Mouse (Mus musculus) induced T-regulatory cell, adult 2 months (primary cell): ENCODE measurements around the gene Rabif.
"Not testable (repeated sequence)": the region's sequence is repeated elsewhere in the genome, so short reads cannot be mapped to it uniquely, and the experiment has no call there.

ENCODE experiments used
- DNase-seq: peaks from one replicate; pipeline ENCODE4 v3.0.0-alpha.2; 2012; ENCODE audit warnings: low read depth

The Rabif gene

DNA sequence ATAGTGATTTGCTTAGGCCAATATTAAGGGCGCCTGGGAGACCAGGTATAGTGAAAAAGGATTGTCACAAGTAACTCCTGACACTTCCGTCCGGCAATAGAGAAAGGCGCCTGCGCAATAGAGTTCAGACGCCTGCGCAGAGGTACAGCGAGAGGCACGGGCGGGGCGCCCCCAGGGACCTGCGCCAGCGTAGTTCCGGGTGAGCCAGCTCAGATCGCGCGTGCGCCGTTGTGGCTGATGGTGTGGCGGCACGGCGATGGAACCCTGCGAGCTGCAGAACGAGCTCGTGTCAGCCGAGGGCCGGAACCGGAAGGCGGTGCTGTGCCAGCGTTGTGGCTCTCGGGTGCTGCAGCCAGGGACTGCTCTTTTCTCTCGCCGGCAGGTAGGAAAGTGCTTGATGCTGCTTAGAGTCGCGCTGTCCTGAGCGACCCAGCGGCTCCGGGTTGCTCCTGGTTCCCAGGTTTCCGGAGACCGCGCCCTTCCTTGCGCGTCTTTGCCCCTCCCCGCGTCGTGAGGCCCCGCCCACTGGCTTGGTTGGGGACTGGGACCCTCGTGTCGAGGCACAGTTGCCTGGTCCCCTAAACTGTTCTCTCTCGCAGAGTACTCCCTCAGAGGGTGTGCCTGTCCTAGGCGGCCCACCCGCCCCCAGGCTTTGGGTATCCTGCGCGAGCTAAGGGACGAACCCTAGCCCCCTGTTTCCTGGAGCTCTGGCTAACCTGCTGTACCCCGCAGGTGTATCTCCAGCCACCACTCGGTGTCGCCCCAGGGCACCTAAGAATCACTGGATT, at the start of gene Rabif:
Rabif (plus strand) TSS at position 221 of the 788 bp plus-strand sequence.
- peak; percentile 99 for DNase-seq

DNA sequence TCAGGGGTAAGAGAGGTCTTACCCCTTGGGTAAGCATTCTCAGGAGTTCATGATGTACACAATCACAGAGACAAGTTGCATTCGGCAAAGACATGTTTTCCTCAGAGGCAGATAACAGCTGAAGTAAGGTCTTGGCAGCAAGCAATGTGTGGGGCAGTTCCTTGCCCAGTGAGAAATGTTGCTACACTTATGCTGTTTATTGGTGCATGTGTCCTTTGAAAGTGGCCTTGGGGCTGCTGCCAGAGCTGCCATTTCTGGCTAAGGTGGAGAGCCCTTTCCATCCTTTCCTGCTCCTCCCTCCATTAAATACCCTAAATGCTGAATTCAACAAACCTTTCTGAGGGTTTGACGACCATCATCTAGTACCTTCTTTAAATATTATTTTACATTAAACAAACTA, 49.0 kb upstream of the Rabif start:
- DNase-seq = no peak

DNA sequence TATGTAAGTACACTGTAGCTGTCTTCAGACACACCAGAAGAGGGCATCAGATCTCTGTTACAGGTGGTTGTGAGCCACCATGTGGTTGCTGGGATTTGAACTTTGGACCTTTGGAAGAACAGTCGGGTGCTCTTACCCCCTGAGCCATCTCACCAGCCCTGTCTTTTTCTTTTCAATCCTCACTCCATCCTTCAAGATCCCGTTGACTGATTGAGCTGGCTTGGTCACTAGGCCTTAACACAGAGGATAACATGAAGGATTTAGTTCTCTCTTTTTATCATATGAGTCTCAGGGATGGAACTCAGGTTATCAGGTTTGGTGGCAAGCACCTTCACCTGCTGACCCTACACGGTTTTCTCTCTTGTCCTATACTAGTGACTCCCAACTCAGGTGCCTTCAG, 45.9 kb upstream of the Rabif start:
- not testable (repeated sequence) for DNase-seq

DNA sequence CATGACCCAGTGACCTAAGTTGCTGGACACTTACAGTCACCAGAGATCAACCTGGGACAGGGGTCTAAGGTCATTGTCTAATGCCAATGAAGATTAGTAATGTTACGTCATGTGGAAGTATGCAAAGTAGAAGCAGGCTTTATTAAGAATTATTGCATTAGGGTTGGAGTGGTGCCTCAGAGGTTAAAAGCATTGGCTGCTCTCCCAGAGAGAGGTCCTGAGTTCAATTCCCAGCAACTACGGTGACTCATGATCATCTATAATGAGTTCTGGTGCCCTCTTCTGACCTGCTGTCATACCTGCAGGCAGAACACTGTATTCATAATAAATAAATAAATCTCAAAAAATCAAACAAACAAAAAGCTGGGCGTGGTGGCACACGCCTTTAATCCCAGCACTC, 44.2 kb upstream of the Rabif start:
- no peak for DNase-seq

DNA sequence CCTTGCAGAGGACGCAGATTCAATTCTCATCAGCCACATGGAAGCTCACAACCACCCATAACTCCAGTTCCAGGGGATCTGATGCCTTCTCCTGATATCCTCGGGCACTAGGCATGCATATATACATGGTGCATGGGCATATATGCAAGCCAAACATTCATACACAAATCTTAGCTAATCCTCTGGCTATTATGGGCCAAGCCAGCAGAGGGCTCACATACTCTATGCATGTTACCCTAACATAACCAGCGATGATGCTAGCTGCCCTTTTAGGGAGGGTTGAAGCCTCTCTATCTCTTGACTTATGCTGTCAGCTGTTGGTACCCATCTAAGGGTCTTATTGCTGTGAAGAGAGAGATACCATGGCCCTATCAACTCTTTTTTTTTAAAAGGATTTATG, 43.5 kb upstream of the Rabif start:
- peak; percentile 69 for DNase-seq

DNA sequence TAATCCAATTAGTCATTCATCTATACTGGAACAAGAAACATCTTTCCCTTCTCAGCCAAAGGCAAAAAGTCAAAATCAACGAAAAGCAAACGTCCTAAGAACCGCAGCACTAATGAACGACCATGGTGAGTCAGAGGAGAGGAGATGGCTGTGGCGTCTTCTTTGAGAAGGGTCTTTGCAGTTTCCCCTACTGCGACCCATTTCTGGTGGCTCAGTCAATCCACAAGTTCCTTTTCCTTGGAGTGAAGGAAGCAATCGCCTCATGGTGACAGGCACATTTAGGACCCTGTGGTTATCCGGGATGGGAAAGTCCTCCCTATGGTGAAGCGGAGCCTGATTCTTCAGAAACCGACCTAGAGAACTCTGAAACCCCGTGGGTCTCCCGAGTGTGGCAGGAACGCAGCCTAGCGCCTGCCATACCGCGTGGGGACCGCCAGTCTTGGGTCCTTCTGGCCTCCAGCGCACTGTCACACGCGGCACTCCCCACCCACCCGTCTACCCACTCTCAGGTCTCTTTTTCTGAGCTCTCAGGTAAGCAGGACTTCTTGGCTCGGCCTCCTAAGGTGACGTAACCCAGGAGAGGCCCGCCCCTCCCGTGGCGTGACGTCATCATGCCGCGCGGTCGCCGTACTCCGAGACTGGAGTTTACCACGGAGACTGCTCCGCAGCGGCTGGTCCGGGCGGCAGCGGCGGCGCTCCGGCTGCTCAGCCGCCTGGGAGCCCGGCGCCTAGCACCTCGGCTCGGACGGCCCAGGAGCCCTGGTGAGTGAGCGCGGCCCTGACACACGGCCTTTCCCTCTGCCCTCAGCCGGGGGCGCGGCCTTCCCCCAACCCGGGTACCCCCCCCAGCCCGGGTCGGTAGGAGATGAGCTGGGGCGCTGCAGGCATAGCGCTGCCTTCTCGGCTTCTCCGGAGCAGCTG, 39.3 kb upstream of the Rabif start, which contains the start of gene Klhl12:
Klhl12 (plus strand) TSS at position 628 of the 921 bp plus-strand sequence.
- peak; percentile 95 for DNase-seq

DNA sequence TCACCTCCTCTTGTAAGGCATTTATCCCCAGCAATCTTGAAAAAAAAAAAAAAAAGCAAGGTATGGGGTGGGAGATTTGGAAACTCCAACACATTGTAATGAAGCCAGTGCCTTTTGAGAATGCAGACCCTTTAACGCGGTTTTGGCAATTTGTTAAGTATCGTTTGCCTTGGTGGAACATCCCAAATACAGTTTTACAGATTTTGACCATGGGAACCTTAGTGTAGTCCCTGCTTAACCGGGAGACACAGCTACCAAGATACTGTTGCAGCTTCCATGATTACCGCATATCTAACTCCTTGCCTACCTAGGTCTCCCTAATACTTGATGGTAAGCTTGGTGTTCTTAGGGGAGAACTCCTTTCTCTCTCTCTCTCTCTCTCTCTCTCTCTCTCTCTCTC, 38.4 kb upstream of the Rabif start:
- DNase-seq = peak; percentile 21

DNA sequence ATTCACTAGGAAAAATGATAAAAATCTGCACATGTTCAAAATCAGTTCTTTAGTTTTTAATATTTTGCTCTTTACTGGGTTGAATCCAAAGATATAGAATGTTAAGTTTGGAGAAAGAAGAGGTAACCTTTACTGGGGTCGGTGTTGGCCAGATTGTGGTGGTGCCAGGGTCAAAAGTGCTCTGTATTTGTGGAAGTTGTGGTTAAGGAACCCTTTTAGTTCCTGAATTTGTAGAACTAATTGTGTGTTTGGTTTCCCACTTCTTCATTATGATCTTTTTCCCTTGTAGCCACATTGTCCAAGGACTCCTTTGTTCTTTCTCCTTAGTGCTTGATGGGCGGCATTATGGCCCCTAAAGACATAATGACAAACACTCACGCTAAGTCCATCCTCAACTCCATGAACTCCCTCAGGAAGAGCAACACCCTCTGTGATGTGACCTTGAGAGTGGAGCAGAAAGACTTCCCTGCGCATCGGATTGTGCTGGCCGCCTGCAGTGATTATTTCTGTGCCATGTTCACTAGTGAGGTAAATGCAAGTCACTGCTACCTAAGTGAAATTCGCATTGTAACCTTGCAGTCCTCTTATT, 36.2 kb upstream of the Rabif start:
- DNase-seq = no peak

DNA sequence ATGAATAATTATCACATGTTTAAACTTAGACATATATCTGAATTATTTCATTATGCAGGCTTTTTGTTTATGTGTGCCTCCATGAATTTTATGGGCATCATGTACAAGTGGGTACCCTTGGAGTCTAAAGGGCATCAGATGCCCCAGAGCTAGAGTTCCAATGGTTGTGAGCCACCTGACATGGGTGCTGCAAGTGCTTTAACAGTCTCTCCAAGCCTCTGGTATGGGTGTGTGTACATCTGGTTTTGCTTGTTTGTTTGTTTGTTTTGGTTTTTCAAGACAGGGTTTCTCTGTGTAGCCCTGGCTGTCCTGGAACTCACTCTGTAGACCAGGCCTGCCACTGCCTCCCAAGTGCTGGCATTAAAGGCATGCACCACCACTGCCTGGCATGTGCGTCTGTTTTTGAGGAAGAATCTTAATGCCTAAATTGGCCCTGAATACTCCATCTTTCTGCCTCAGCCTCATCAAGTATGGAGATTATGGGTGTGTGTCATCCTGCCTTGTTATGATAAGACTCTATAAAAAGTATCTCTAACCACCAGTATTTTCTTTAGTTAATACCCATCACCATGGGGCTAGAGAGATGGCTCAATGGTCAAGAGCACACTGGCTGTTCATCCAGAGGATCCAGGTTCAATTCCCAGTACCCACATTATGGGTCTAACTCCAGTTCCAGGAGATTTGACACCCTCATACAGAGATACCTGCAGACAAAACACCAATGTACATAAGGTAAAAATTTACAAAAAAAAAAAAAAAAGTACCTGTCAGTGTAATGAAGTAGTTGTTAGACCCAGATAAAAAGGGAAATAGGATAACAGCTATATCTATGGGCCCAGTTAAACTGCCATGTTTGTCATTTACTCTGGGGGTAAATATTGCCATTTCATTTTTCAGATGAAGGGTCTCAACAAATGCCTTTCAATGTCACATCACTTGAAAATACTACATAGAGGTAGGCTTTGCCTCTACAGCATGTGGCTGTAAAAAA, 33.9 kb upstream of the Rabif start:
- no peak for DNase-seq

DNA sequence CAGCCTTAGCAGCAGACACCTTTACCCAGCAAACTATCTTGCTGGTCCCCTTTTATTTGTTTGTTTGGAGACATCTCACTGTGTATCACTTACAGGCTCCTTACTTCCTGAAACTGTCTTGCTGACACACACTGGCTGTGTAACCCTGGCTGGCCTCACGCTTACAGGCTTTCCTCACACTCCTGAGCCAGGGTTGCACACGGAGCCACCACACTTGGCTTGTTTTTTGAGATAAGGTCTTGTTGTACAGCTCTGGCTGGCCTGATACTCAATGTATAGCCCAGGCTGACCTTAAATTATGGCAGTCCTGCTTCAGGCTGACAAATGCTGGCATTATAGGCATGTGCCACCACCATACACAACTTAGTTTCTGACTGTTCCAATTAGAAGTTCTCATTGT, 9.8 kb upstream of the Rabif start:
- DNase-seq = no peak

DNA sequence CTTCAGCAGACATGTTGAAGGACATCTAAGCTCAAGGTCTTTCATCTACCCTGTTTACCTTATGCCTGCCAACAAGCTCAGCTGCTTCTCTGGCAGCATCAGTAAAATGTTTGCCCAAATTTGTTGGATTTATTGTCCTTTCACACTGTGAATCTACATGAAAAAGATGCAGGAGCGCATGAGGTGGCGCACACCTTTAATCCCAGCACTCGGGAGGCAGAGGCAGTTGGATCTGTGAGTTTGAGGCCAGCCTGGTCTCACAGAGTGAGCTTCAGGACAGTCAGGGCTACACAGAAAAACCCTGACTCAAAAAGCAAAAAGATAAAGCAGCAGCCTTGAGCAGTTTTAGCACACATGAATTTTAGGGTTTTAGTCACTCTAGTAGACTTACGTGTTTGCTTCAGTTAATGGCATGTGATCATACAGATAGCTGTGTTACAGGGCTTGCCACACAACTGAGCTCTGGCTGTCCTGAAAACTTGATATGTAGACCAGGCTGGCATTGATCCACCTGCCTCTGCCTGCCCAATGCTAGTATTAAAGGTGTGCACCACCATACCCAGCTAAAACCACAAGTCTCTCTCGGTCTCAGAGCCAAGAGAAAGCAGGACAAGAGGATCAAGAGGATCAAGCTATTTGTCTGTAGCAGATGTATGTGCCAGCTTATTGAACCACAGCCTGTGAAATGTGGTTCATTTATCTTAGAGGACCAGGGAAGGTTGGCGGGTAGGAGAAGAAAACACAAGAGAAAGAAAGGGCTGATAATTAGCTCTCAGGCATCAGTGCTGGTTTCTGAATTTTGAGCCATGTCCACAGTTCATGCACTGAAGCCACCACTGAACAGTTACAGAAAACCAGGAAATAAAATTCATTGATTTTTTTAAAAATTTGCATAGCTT, 3.3 kb upstream of the Rabif start:
- DNase-seq = no peak

DNA sequence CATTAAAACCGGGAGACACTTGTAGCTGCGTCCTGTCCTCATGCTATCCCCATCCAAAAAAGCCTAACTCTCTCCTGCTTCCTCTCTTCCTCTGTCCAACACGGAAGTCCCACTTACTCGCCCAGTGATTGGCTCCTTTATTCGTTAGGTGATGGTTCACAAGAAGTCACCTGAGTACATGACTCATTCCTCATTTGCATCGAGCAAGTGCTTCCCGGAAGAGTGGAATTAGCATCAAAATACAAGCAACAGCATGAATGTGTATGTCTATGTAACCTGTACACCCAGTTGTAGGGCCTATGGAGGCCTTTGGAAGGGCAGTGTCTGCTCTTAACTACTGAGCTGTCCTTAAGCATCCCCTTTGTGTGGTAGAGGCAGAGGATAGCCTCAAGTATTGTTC, 2.2 kb upstream of the Rabif start:
- no peak for DNase-seq

DNA sequence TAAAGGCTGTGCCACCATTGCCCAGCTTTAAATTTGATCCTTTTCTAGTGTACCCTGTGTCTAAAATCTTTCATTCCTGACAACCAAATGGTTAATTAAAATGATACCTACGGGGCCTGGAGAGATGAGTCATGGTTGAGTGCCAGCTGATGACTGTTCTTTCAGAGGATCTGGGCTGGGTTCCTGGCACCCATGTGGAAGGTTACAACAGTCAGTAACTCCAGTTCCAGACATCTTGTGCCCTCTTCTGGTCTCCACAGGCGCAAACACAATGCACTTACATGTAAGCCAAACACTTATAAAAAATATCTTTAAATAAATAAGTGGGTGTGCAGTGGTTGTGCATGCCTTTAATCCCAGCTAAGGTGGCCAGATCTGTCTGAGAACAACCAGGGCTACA, 952 bp upstream of the Rabif start:
- DNase-seq = no peak

DNA sequence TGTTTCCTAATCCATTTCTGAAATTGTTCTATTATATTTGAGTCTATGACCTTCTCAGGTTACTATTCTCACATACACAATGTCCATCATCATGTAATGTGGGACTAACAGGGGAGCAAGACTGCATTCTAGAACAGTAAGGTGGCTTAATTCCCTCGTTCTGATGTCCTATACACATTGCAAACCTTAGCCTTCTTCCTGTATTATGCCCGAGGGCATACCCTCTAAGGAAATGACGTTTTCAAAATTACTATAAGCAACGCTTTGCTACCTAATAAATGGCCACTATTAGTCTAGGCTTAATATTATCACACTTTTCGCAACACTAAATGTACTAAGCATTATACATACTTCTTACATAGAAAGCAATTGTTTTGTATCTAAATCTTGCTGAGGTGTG, 492 bp upstream of the Rabif start:
- no peak for DNase-seq

DNA sequence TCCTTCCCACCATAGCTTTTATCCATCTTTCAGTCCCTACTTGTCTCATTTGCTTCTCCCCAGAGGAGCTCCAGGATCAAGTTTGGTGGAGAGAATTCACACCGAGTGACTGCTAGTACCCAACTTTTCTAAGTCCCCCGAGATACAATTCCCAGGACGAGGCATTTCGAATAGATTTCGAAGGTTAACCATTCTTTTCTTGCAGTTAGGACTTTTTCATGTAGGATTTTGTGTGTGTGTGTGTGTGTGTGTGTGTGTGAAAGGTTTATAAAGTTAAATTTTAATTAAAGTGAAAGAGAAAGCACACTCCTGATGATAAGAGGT, 730 bp downstream of the Rabif start:
- no peak for DNase-seq

DNA sequence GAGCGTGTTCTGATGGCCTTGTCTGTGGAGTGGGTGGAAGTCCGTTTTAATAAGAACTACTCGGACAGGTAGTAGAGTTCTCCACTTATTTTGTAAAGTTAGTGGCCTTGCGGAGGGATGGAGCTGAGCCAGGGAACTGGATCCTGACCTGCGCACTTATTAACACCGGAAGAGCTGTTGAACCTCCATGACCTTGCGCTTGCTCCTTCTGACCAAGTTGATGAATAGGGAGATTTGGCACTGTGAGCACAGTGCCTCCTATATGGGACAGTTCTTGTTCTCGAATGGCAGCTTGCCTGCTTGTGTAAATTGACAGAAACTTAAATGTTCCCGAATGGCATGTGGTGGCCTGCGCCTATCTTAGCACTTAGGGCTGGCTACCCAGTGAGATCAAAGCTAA, 1.5 kb downstream of the Rabif start:
- DNase-seq = no peak

DNA sequence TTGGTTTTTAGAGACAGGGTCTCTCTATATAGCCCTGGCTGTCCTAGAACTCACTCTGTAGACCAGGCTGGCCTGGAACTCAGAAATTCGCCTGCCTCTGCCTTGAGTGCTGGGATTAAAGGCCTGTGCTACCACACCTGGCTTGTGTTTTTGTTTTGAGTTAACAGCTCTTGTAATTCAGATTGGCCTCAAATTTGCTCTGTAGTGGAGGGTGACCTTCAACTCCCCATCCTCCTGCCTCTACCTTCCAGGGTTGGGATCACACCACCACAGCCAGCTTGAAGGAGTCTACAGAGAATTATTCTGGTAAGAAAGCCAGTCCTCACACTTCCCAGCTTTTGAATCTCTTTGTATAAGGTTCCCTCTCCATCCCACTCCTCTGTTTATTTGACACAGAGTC, 6.5 kb downstream of the Rabif start:
- no peak for DNase-seq

DNA sequence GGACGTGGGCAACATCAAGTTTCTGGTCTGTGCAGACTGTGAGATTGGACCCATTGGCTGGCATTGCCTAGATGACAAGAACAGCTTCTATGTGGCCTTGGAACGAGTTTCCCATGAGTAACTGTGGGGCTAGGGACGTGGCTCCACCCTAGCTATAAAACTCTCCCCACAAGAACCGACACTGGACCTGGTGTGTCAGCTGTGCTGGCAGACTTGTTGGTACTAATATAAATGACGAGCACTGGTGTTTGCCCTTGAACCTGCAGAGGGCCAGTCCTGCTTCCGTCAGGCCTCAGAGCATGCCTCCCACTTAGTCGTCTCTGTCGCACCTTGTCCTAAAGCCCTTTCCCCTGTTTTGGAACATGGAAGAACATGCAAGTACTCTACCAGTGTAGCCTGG, 11.8 kb downstream of the Rabif start:
- no peak for DNase-seq

DNA sequence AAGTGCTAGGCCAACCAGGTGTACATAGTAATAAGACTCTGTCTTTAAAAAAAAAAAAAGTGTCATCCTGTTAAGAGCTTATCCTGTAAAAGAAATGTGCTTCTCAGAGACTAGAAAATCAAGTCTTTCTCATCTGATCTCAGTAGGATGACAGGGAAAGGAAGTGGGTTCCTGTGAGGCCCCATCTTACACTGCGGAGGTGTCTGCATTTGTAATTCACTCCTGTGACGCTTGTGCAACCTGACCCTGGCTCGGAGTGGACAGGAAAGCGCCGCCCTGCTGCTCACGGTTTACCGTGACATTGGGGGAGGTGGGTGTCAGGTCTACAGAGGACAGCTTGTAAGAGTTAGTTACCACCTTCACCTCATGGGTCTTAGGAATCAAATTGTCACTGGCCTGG, 15.6 kb downstream of the Rabif start:
- peak; percentile 70 for DNase-seq

DNA sequence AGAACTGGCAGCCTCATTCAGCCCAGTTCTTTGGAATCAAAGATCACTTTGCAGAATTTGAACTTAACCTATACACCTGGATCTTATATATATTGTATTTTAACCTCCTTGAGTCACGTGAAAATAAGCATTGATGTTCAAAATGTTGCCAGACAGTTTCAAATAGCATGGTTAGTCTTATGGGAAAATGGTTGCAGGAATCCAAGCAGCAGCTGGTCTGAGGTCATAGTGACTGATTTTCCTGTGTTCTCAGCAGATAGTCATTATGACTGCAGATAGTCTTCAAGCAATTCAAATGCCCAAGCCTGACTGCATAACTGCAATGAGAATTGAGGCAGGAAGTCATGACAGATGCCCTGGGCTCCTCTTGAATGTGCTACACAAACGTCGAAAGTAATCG, 17.7 kb downstream of the Rabif start:
- no peak for DNase-seq

DNA sequence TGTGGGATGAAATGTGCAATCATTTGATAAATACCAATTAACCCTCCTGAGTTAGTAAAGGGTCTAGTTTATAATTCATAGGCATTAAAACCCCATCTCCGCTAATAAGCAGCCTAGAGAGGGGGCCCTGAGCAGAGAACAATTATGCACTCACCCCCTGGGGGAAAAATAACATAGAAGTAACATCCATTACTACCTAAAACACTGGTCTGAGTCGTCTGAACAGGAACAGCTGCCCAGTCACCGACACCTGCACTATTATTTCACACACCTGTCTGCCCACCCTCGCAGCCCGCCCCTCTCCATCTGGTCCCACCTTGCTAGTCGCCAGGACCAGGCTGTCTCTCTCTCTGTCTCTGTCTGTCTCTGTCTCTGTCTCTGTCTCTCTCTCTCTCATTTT, 18.1 kb downstream of the Rabif start:
- no peak for DNase-seq
